Mouse (Mus musculus): Measurements from ENCODE around the gene Dohh.

- TF ChIP-seq GATA1 (IDR thresholded peaks at IDR 0.05; ENCODE audit: borderline replicate concordance, low read length): no peak
- no peak for TF ChIP-seq FLI1 (IDR thresholded peaks at IDR 0.05; ENCODE audit: low read length)
These were observed 41.3 kb upstream of the Dohh start, which contains the start of gene Gipc3 for GRCm38 (mm10) chr10:81342686-81343505.

All from megakaryocyte, embryonic 14.5 days (primary cell).